Mouse (Mus musculus) naive thymus-derived CD4-positive, alpha-beta T cell, adult 2 months (primary cell): ENCODE data around the gene Rpl23a.

Source experiments
- DNase-seq: peaks from one replicate; pipeline ENCODE4 v3.0.0-alpha.2; 2011; ENCODE audit warnings: low read depth

Gene Rpl23a

GRCm38 (mm10) chr11:78182961-78183844, at the start of gene Rpl23a:
Gene Rpl23a (minus strand): TSS chr11:78183584.
- DNase-seq, result peak; percentile 89

- DNase-seq, result no peak
Observed at GRCm38 (mm10) chr11:78231518-78231917, 48.1 kb upstream of the Rpl23a start.

GRCm38 (mm10) chr11:78223586-78223985, 40.2 kb upstream of the Rpl23a start:
- DNase-seq, result no peak

- DNase-seq, result peak; percentile 73
Observed at GRCm38 (mm10) chr11:78215709-78216317, 32.4 kb upstream of the Rpl23a start.

- DNase-seq, result no peak
Observed at GRCm38 (mm10) chr11:78213086-78213817, 29.9 kb upstream of the Rpl23a start.

- no peak for DNase-seq
Observed at GRCm38 (mm10) chr11:78211513-78211912, 28.1 kb upstream of the Rpl23a start.

GRCm38 (mm10) chr11:78210615-78211014, 27.2 kb upstream of the Rpl23a start:
- DNase-seq, result no peak

- no peak for DNase-seq
Observed at GRCm38 (mm10) chr11:78209886-78210285, 26.5 kb upstream of the Rpl23a start.

- no peak for DNase-seq
Observed at GRCm38 (mm10) chr11:78207190-78207589, 23.8 kb upstream of the Rpl23a start.

- DNase-seq, result no peak
Observed at GRCm38 (mm10) chr11:78205361-78206206, 22.2 kb upstream of the Rpl23a start.

GRCm38 (mm10) chr11:78204287-78204686, 20.9 kb upstream of the Rpl23a start:
- no peak for DNase-seq

- no peak for DNase-seq
Observed at GRCm38 (mm10) chr11:78202372-78202771, 19.0 kb upstream of the Rpl23a start.

GRCm38 (mm10) chr11:78195101-78195863, 11.9 kb upstream of the Rpl23a start:
- DNase-seq, result no peak

- peak; percentile 72 for DNase-seq
Observed at GRCm38 (mm10) chr11:78194411-78195100, 11.2 kb upstream of the Rpl23a start.

- no peak for DNase-seq
Observed at GRCm38 (mm10) chr11:78193113-78193512, 9.7 kb upstream of the Rpl23a start, which contains the start of gene Proca1. Gene Proca1 (plus strand): TSS chr11:78193392.

GRCm38 (mm10) chr11:78190041-78190440, 6.7 kb upstream of the Rpl23a start:
- no peak for DNase-seq

GRCm38 (mm10) chr11:78189234-78190040, 6.1 kb upstream of the Rpl23a start:
- peak; percentile 50 for DNase-seq

GRCm38 (mm10) chr11:78188331-78189233, 5.2 kb upstream of the Rpl23a start, which contains the start of gene Rab34:
Gene Rab34 (plus strand): TSS chr11:78188430.
- DNase-seq, result no peak
